Mouse (Mus musculus) common myeloid progenitor, adult 5-6 weeks (primary cell): ENCODE data around the gene Sh3bgrl3. TPM values are rescaled to one million over a fixed set of nuclear protein-coding genes. Genes with fewer than 3 reads are reported as not detected.
"Not testable (repeated sequence)": the region's sequence is repeated elsewhere in the genome, so short reads cannot be mapped to it uniquely, and the experiment has no call there.

Experiments
- ATAC-seq: replicated peaks from 2 replicates; pipeline ENCODE4 v1.8.0; 2016; ENCODE audit warnings: low read depth, mild to moderate bottlenecking, moderate TSS enrichment, inconsistent platforms; ENCODE audit not compliant: poor library complexity, severe bottlenecking
- total RNA-seq: library from RNA; stranded (forward); fragments of 200-1000, 187-1606 nt; gene quantifications from 2 replicates; pipeline ENCODE4 v1.2.3, GENCODE M21; 2017

Gene Sh3bgrl3
- 165 and 201 TPM in 2 replicates for total RNA-seq

DNA sequence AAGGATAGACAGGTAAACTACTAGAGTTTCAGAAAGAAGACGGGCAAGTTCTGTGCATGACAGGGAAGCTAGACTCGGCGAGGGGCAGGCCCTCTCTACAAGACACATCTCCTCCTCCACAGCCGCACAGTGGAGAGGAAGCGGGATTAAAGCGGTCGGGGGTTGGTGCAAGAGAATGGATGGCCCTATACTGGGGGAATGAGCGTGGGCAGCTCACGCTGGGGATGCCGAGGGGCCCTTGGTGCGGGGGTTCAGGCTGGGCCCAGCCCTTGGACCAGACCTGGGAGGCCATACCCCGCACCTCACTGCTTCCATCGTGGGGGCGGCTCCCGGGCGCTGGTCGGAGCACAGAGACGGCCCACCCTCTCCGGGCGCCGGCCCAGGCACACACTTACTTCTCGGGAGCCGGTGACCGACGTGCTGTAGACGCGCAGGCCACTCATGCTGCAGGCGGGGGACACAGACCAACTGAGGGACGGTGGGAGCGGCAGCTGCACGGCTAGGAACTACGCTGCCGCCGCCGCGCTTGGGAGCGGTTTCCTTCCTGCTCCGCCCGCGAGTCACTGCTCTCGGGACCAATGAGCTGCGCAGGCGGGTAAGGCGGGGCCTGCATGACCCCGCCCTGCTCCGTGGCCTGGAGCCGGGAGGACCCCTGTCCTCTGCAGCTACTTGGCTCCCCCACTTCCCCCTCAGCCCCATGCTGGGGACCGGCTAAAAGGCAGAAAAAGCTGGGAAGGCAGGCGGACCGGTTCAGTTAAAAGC, at the start of gene Sh3bgrl3:
Gene Sh3bgrl3 (minus strand): TSS at position 569 of the 762 bp plus-strand sequence.
- ATAC-seq: peak; percentile 75

GRCm38 (mm10) chr4:134172391-134172790, 43.8 kb upstream of the Sh3bgrl3 start:
- ATAC-seq: no peak

- ATAC-seq: no peak
Observed at GRCm38 (mm10) chr4:134166906-134167305, 38.3 kb upstream of the Sh3bgrl3 start.

GRCm38 (mm10) chr4:134165548-134166465, 37.2 kb upstream of the Sh3bgrl3 start:
- peak; percentile 29; the same call in 1 of the 2 replicates for ATAC-seq

- ATAC-seq: peak; percentile 56; the same call in 1 of the 2 replicates
Observed at GRCm38 (mm10) chr4:134165024-134165423, 36.4 kb upstream of the Sh3bgrl3 start.

- no peak for ATAC-seq
Observed at GRCm38 (mm10) chr4:134164591-134164990, 36.0 kb upstream of the Sh3bgrl3 start.

DNA sequence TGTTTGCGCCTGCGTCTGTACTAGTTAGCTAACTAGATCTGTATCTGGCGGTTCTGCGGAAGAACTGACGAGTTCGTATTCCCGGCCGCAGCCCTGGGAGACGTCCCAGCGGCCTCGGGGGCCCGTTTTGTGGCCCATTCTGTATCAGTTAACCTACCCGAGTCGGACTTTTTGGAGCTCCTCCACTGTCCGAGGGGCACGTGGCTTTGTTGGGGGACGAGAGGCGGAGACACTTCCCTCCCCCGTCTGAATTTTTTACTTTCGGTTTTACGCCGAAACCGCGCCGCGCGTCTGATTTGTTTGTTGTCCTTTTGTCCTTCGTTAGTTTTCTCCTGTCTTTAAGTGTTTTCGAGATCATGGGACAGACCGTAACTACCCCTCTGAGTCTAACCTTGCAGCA, 31.5 kb upstream of the Sh3bgrl3 start:
- not testable (repeated sequence) for ATAC-seq

GRCm38 (mm10) chr4:134158774-134159173, 30.2 kb upstream of the Sh3bgrl3 start:
- ATAC-seq: no peak

DNA sequence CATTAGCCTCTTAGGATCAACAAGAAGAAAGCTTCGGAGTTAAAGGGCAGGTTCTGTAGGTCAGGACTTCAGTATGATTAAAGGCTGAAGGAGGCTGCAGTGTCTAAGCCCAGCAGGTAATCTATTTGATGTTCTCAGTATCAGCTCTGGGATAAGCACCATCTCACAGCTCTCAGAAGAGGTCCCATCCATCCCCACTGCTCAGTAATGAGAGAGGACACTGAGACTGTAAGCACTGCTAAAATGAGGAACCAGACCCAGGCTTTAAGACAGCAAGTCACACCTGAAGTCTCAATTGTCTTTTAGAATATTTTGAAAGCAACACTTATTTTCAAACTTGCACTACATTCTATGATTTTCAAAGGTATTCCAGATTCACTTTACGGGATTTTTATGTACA, 29.0 kb upstream of the Sh3bgrl3 start:
- no peak for ATAC-seq

- no peak for ATAC-seq
Observed at GRCm38 (mm10) chr4:134156744-134157143, 28.2 kb upstream of the Sh3bgrl3 start.

DNA sequence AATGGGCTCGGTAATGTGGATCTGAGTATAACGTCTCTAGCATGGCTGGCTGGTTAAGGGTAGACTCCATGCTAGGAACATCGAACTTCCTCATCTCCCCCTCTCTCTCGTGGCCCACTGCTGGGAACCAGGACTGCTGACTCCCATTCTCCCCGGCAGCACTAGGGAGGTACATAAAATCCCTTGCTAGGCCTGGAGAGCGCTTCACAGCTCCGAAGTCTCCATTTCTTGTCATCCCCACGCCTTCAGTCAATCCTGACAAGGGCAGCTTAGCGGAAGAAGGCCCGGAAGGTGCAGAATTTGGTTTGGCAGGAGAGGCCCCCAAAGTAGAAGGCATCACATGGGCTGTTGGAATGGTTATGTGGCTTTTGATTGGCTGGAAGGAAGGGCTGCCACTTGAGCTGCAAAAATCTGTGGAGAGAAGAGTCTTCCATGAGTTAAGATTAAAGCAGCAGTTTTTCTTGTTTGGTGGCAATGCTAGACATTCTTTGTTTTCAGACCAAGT, 27.4 kb upstream of the Sh3bgrl3 start:
- ATAC-seq: no peak

DNA sequence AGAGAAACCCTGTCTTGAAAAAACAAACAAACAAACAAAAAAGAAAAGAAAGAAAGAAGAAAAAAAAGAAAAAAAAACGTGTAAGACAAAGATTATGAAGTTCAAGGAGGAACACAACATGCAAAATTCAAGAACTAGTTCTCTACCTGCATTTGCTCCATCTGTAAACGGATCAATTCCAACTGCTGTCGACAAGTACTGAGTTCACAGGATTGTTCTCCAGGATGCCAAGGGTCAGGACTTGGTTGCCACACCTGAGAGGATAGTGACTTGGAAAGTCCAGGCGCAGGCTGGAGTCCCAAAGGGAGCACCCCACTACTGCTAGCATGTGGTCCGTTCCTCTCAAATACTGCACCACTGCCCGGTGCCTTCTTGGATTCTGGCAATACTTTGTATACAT, 26.9 kb upstream of the Sh3bgrl3 start:
- ATAC-seq: no peak

DNA sequence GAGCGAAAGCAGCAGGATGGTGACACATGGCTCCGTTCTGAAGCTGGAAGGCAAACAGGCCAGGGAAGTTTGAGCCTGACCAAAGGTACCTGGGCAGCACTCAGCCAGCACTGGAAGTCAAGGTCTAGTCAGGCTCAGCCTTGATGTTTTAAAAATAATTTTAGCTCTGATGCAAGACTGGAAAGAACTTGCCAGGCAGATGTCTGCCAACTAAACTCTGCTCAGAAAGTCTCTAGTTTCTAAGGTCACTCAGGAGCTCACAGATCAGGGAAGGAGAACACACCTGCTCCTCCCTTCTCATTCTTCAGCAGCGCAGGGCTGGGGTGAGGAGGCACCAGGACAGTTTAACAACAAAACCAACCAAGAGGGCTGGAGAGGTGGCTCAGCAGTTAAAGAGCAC, 25.8 kb upstream of the Sh3bgrl3 start:
- no peak for ATAC-seq

- no peak for ATAC-seq
Observed at GRCm38 (mm10) chr4:134153656-134154055, 25.1 kb upstream of the Sh3bgrl3 start.

DNA sequence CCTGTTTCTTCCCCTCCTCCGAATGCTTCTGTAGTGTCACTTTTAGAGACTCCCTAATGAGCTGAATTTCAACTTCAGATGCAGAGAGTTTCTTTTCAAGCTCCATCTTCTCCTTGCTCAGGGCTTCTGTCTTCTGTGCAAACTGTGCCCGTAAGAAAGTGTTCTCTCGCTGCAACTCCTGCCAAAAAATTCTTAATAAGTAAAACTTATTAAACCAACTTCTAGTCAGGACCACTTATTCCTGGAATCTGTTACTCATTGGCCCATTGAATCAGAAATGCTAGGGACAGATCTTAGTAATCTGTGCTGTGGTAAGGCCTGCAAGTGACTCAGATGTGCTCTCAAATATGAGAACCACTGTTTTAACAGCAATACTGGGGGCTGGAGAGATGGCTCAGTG, 23.5 kb upstream of the Sh3bgrl3 start:
- ATAC-seq: no peak

DNA sequence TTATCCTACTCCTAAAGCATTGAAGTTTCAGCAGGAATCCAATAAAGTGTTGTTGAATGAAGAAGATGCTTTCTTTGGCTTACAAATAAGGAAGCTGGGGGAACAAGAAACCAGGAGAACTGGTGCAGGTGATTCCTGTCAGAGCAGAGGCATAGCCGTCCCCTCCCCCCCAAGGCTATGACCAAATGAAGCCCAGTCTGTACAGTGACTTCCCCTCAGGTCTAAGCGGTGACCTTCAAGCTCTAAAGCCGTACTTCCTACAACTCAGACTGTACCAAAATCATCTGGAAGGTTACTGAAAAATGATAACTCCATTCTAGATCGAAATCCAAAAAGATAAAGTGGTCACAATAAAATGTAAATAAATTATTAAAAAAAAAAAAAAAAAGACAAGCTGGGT, 20.8 kb upstream of the Sh3bgrl3 start:
- no peak for ATAC-seq

DNA sequence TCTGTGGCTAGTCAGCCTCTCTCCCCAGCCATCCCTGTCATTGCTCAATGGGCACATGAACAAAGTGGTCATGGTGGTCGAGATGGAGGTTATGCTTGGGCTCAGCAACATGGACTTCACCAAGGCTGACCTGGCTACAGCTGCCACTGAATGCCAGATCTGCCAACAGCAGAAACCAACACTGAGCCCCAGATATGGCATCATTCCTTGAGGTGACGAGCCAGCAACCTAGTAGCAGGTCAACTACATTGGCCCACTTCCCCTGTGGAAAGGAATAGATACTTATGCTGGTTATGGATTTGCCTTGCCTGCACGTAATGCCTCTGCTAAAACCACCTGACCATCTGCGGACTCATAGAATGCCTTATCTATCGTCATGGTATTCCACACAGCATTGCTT, 15.7 kb upstream of the Sh3bgrl3 start:
- ATAC-seq: not testable (repeated sequence)

DNA sequence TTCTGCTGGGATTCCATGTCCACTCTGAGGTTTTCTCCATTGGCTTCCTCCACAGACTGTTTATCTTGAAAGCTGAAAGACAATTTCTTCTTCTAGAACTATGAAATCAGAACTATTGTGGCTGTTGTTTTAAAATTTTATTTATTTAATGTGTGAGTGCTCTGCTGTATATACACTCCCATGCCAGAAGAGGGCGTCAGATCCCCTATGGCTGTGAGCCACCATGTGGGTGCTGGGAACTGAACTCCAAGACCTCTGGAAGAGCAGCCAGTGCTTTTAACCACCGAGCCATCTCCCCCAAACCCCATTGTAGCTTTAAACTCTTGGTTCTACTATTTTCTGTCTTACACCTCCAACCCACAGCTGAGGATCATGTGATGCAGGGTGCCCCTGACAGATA, 10.3 kb upstream of the Sh3bgrl3 start:
- ATAC-seq: no peak

- ATAC-seq: no peak
Observed at GRCm38 (mm10) chr4:134136280-134136926, 7.8 kb upstream of the Sh3bgrl3 start.

DNA sequence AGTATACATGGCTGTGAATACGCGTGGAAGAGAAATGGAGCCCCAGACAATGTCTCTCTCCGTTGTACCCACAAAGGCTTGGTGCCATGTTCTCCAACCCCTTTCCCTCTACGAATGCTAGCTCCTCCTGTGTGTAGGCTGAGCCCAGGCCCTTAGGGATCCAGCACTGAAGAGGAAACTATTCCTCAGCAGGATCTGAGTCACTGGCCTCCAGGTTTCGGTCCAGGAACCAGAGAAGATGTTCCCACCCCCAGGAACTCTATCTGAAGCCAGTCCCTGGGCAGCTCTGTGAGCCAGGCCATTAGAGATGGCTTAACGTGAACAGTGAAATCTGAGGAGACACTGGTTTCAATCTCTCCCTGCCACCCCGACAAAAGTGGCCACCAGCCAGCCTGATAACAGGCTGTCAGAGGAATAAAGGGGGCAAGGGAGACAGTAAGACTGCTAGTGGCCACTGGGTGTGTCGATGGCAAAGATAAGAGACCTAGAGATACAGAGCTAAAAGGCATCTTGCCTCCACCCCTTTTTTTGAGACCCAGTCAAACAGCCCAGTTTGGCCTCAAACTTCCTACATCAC, 4.0 kb upstream of the Sh3bgrl3 start:
- no peak for ATAC-seq
